Mouse (Mus musculus) liver, adult 10 weeks (tissue): Measurements from ENCODE around the gene Ttc30a2. TPM values are rescaled to one million over a fixed set of nuclear protein-coding genes. Genes with fewer than 3 reads are reported as not detected.

Experiments used
- polyA plus RNA-seq: library from polyadenylated mRNA; stranded (reverse); fragments of 350-450 nt; fragmentation: Illumina TruSeq; extraction: RNeasy Lipid Tissue Mini Kit (QIAGEN cat#74804); gene quantifications from one replicate; pipeline ENCODE4 v1.2.3, GENCODE M21; 2014; ENCODE audit warnings: low read depth, low replicate concordance

Ttc30a2 gene
- polyA plus RNA-seq = 0.61 TPM

DNA sequence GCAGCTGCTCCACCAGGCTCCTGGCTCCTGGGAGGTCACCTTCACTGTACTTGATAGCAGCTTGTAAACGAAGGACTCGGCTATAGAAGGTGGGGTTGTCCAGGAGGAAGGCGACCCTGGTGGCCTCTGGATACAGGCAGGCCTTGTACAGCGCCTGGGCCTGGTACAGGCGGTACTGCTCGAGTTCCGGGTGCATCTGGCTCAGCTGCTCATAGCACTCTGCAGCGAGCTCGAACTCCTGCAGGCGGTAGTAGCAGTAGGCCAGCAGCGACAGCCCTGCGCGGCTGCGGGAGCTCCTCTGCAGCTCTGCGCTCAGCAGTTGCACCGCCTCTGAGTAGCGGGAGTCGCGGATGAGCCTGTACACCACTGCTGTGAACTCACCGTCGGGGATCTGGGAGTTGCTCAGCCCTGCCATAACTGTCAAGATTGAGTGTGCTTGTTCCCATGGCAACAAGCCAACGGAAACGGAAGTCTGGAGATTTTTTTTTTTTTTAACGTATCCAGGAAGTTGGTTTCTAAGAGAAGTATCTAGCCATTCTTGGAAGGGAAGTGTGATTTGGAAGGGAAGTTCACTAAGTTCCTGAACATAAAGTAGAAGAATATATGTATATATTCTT lies at the start of gene Ttc30a2:
Gene Ttc30a2, minus strand, starts transcription at position 419 of the 617 bp plus-strand sequence.

GRCm38 (mm10) chr2:75981440-75982081 lies 3.6 kb upstream of the Ttc30a2 start, which contains the start of gene Ttc30a1:
Ttc30a1 (minus strand) TSS chr2:75981967.

DNA sequence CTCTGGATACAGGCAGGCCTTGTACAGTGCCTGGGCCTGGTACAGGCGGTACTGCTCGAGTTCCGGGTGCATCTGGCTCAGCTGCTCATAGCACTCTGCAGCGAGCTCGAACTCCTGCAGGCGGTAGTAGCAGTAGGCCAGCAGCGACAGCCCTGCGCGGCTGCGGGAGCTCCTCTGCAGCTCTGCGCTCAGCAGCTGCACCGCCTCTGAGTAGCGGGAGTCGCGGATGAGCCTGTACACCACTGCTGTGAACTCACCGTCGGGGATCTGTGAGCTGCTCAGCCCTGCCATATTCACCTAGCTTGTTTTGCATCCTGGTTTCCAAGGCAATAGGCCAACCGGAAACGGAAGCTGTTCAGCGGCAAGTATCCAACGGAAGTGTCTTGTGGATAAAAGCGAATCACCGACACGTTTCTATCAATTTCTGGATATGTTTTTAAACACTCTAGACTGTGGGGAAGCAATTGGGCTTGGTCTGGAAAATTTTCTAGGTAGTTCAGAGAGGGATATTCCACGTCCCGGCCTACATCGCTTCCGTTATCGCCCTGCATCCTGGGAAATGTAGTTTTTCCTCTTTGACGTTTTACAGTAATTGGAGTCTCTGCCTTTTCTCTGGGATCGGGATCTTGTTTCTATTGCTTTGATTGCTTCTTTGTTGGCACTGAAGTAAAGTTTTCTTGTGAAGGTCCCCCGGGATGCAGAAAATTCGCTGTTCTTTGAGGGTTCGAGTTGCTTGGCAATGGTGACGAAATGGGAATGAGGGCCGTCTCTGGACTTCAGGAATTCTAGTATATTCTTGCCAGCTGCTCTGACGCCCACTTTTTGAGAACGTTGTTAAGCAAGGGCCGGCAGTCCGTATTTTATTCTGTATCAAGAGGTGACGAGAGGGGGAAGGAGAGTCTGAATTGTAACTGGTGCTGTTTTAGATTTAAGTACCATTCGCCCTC lies 39.6 kb downstream of the Ttc30a2 start, which contains the start of gene Ttc30b:
Gene Ttc30b, minus strand, starts transcription at position 469 of the 947 bp plus-strand sequence.

Other genes starting within 250 kb of the Ttc30a2 start
- 9.8 TPM for gene Agps, start 146.0 kb downstream of the Ttc30a2 start, polyA plus RNA-seq
- 10.5 TPM for gene Ttc30b, start 39.6 kb downstream of the Ttc30a2 start, polyA plus RNA-seq
- gene Ttc30a1, start 3.8 kb upstream of the Ttc30a2 start, polyA plus RNA-seq = 2.3 TPM